Mouse (Mus musculus): ENCODE measurements around the gene Smarca4. TPM values are rescaled to one million over a fixed set of nuclear protein-coding genes. Genes with fewer than 3 reads are reported as not detected.

Smarca4 gene
- polyA plus RNA-seq, 1 experiment from 2014 or later, result 22.5 TPM

DNA sequence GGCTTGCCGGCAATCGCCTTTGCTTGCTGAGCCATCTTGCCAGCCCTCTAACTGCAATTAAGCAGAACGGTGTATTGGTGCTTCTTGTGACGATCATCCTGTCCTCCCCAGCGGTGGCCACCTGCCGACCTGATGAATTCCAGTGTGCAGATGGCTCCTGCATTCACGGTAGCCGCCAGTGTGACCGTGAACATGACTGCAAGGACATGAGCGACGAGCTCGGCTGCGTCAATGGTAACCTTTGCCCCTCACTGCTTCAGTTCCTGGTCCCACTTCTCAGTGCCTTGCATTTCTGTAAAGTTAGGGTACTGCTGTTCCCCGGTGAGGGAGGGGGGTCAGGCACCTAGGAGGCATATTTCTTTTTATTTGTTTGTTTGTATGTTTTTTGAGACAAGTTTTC, 119.2 kb downstream of the Smarca4 start:
- H3K9ac ChIP-seq, result no peak overlapping the region
- no peak overlapping the region for H3K4me3 ChIP-seq (replicated peaks)
- peaks cover 91% of the 10 kb centered on the region for H3K36me3 ChIP-seq (replicated peaks)
- H3K4me1 ChIP-seq (replicated peaks), result peaks cover 8% of the 10 kb centered on the region; the same call in 1 of the 2 replicates
- no peak for ATAC-seq (ENCODE audit: insufficient read depth)
- WGBS (ENCODE audit: insufficient replicate concordance), result 77% methylated on average over 14 of the region's 14 CpGs
- no peaks in the 10 kb centered on the region for H3K27me3 ChIP-seq
- H3K9me3 ChIP-seq (replicated peaks), result no peaks in the 10 kb centered on the region
- no peak overlapping the region for H3K27ac ChIP-seq (replicated peaks)
- H3K4me2 ChIP-seq, result no peak overlapping the region

DNA sequence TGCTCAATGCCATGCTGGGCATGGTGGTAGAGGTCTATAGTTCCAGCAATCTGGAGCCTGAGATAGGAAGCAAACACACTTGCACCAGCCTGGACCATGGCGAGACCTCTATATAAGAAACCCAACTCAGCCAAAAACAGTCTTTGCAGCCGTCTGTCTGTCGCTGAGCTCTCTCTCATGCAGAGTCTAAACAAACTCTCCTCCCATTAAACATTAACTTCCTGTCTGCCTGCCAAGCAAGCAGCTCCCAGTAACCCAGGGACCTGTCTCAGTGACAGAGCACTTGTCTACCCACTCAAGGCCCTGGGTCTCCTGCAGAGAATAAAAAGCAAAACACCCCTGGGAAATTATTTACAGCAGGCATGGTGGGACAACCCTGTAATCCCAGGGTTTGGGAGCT, 120.6 kb downstream of the Smarca4 start:
- Histone ChIP-seq H3K27ac (replicated peaks) (no peak overlapping the region), H3K9ac (no peak overlapping the region), H3K27me3 (no peaks in the 10 kb centered on the region), H3K4me1 (replicated peaks) (peaks cover 19% of the 10 kb centered on the region), H3K4me3 (replicated peaks) (no peak overlapping the region), H3K4me2 (no peak overlapping the region), H3K36me3 (replicated peaks) (peaks cover 91% of the 10 kb centered on the region), H3K9me3 (replicated peaks) (no peaks in the 10 kb centered on the region)
- peak; percentile 21; the same call in 1 of the 2 replicates for ATAC-seq (ENCODE audit: insufficient read depth)
- WGBS (ENCODE audit: insufficient replicate concordance), result 69% methylated on average over 3 of the region's 3 CpGs

DNA sequence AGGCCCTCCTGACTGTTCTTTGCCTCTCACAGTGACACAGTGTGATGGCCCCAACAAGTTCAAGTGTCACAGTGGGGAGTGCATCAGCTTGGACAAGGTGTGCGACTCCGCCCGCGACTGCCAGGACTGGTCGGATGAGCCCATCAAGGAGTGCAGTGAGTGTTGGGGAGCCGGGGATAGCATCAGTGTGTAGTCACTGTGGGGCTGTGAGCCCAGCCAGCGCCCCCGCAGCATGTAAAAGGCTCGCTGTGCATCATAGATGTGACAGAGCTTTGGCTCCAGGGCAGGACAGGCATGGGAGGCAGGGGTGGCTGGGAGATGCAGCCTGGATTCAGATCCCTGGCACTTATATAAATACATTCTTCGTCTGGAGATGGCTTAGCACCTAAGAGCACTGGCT, 121.2 kb downstream of the Smarca4 start:
- WGBS (ENCODE audit: insufficient replicate concordance), result 87% methylated on average over 10 of the region's 10 CpGs
- no peak overlapping the region for H3K9ac ChIP-seq
- no peaks in the 10 kb centered on the region for H3K9me3 ChIP-seq (replicated peaks)
- H3K4me2 ChIP-seq, result no peak overlapping the region
- no peak for ATAC-seq (ENCODE audit: insufficient read depth)
- no peak overlapping the region for H3K27ac ChIP-seq (replicated peaks)
- H3K36me3 ChIP-seq (replicated peaks), result peaks cover 93% of the 10 kb centered on the region
- H3K4me1 ChIP-seq (replicated peaks), result peaks cover 25% of the 10 kb centered on the region
- H3K27me3 ChIP-seq, result no peaks in the 10 kb centered on the region
- no peak overlapping the region for H3K4me3 ChIP-seq (replicated peaks)

DNA sequence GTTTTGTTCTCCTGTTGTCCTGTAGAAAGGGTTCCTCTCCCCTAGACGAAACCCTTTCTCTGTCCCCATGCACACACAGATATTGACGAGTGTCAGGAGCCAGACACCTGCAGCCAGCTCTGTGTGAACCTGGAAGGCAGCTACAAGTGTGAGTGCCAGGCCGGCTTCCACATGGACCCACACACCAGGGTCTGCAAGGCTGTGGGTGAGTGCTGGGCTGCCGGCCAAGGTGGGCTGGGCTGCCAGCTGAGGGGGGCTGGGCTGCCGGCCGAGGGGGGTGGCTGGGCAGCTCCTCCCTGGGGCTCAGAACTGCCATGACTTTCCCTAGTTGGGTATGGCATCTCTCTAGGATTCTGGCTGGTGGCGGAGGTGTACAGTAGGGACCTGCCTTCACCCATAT, 122.8 kb downstream of the Smarca4 start:
- peaks cover 27% of the 10 kb centered on the region for H3K4me1 ChIP-seq (replicated peaks)
- H3K4me3 ChIP-seq (replicated peaks), result no peak overlapping the region
- no peak overlapping the region for H3K9ac ChIP-seq
- ATAC-seq (ENCODE audit: insufficient read depth), result no peak
- H3K4me2 ChIP-seq, result no peak overlapping the region
- H3K9me3 ChIP-seq (replicated peaks), result no peaks in the 10 kb centered on the region
- WGBS (ENCODE audit: insufficient replicate concordance), result 79% methylated on average over 7 of the region's 7 CpGs
- no peak overlapping the region for H3K27ac ChIP-seq (replicated peaks)
- no peaks in the 10 kb centered on the region for H3K27me3 ChIP-seq
- peaks cover 88% of the 10 kb centered on the region for H3K36me3 ChIP-seq (replicated peaks)

DNA sequence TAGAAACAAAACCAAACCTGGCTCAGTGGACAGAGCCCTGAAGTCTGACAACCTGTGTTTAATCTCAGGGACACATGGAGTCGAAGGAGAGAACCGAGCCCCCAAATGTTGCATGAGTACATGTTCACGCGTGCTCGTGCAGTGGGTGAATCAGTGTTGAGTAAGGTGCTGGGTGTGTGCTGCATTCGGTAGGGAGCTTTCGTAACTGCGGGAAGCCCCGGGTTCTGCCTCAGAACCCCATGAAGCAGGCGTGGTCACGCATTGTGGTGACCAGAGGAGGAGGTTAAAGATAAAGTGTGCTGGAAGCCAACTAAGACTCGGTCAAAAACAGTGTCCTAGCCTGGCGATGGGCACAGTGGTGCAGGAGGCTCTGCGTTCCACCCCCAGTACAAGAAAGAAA, 124.5 kb downstream of the Smarca4 start:
- Histone ChIP-seq H3K4me2 (no peak overlapping the region), H3K27ac (replicated peaks) (no peak overlapping the region), H3K9me3 (replicated peaks) (no peaks in the 10 kb centered on the region), H3K4me3 (replicated peaks) (no peak overlapping the region), H3K4me1 (replicated peaks) (peaks cover 23% of the 10 kb centered on the region), H3K36me3 (replicated peaks) (peaks cover 88% of the 10 kb centered on the region), H3K9ac (no peak overlapping the region), H3K27me3 (no peaks in the 10 kb centered on the region)
- no peak for ATAC-seq (ENCODE audit: insufficient read depth)
- WGBS (ENCODE audit: insufficient replicate concordance), result 75% methylated on average over 14 of the region's 14 CpGs

DNA sequence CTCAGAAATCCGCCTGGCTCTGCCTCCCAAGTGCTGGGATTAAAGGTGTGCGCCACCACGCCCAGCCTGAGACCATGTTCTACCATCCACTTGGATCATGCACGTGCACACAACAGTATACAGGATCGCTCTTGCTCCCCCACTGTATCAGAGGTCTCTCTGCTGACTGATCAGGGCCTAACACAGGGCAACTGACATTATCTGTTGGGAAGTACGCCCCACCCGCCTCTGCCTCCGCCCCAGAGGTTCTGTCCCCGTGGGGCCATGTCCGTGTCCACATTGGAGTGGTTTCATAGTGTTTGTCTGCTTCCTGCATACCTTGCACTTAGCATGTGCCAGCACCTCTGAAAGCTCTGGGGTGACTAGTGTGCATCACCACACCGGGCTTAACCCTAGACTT, 125.5 kb downstream of the Smarca4 start:
- peaks cover 23% of the 10 kb centered on the region for H3K4me1 ChIP-seq (replicated peaks)
- peak overlapping the region; percentile 77 for H3K27ac ChIP-seq (replicated peaks)
- ATAC-seq (ENCODE audit: insufficient read depth), result peak; percentile 61
- H3K9ac ChIP-seq, result no peak overlapping the region
- WGBS (ENCODE audit: insufficient replicate concordance), result 43% methylated on average over 11 of the region's 11 CpGs
- peaks cover 88% of the 10 kb centered on the region for H3K36me3 ChIP-seq (replicated peaks)
- no peaks in the 10 kb centered on the region for H3K9me3 ChIP-seq (replicated peaks)
- H3K27me3 ChIP-seq, result no peaks in the 10 kb centered on the region
- H3K4me3 ChIP-seq (replicated peaks), result no peak overlapping the region
- peak overlapping the region; percentile 33 for H3K4me2 ChIP-seq

DNA sequence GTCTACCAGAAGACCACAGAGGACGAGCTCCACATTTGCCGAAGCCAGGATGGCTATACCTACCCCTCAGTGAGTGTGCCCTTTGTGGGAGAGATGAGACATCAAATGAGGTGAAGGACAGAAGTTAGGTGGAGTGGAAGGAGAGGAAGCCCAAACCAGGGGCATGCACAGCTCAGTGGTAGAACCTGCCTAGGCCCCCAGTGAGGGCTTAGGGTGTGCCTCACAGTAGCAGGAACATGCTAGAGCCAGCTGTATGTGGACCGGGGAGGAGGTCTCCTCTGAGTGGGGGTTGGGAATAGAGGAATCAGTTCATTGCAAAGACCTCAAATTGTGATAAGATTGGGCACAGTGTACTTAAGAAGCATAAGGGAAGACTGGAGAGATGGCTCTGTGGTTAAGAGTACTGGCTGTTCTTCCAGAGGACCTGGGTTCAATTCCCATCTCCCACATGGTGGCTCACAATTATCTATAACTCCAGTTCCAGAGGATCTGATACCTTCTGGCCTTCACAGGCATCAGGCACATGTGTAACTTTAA, 131.3 kb downstream of the Smarca4 start:
- Histone ChIP-seq H3K27ac (replicated peaks) (no peak overlapping the region), H3K9ac (no peak overlapping the region), H3K4me3 (replicated peaks) (no peak overlapping the region), H3K9me3 (replicated peaks) (no peaks in the 10 kb centered on the region), H3K36me3 (replicated peaks) (peaks cover 78% of the 10 kb centered on the region), H3K4me1 (replicated peaks) (peaks cover 5% of the 10 kb centered on the region; the same call in 1 of the 2 replicates), H3K4me2 (no peak overlapping the region), H3K27me3 (no peaks in the 10 kb centered on the region)
- WGBS (ENCODE audit: insufficient replicate concordance), result 68% methylated on average over 3 of the region's 3 CpGs
- no peak for ATAC-seq (ENCODE audit: insufficient read depth)

DNA sequence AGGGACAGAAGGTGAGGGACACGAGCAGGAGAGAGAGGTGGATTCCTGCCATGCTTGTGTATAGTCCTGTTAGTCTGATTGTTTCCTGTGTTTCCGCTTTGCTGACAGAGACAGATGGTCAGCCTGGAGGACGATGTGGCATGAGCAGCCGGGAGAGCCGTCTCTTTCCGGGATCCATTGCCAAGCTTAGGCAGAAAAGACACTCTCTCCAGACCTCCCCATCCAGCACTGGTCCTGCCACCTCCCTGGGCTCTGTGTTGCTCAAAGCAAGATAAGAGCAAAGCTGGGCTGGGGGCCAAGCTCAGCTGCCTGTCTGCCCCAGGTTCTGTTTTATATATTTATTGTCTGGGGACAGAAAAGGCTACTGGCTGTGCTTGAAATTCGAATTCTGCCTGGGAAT, 132.1 kb downstream of the Smarca4 start:
- WGBS (ENCODE audit: insufficient replicate concordance), result 64% methylated on average over 7 of the region's 7 CpGs
- H3K4me1 ChIP-seq (replicated peaks), result 0 out of 2 replicates have a peak, but pooled peaks cover 6% of the 10 kb centered on the region
- H3K4me3 ChIP-seq (replicated peaks), result no peak overlapping the region
- ATAC-seq (ENCODE audit: insufficient read depth), result no peak
- no peak overlapping the region for H3K4me2 ChIP-seq
- no peak overlapping the region for H3K9ac ChIP-seq
- H3K9me3 ChIP-seq (replicated peaks), result no peaks in the 10 kb centered on the region
- H3K36me3 ChIP-seq (replicated peaks), result peaks cover 72% of the 10 kb centered on the region
- no peaks in the 10 kb centered on the region for H3K27me3 ChIP-seq
- H3K27ac ChIP-seq (replicated peaks), result no peak overlapping the region

DNA sequence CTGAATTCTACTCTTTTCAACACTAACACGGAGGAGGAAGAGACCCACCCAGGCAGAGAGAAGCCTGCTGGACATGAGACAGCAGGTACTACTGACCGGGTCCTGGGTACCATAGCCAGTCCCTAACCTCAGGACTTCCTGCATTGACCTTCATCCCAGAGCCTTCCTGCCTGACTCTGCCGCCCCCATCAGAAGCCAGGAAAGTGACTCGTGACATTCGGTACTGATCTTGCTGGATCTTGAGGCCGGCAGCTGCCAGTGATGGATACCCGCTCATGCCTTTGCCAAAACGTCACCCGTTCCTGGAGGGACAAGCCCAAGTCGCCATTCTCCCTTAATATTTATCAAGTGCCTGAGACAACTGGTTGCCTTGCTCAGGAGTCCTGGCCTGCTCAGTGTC, 132.5 kb downstream of the Smarca4 start:
- ATAC-seq (ENCODE audit: insufficient read depth), result no peak
- Histone ChIP-seq H3K27me3 (no peaks in the 10 kb centered on the region), H3K9ac (no peak overlapping the region), H3K27ac (replicated peaks) (no peak overlapping the region), H3K4me1 (replicated peaks) (0 out of 2 replicates have a peak, but pooled peaks cover 6% of the 10 kb centered on the region), H3K4me3 (replicated peaks) (no peak overlapping the region), H3K9me3 (replicated peaks) (no peaks in the 10 kb centered on the region), H3K36me3 (replicated peaks) (peaks cover 71% of the 10 kb centered on the region), H3K4me2 (no peak overlapping the region)
- 76% methylated on average over 10 of the region's 10 CpGs for WGBS (ENCODE audit: insufficient replicate concordance)

DNA sequence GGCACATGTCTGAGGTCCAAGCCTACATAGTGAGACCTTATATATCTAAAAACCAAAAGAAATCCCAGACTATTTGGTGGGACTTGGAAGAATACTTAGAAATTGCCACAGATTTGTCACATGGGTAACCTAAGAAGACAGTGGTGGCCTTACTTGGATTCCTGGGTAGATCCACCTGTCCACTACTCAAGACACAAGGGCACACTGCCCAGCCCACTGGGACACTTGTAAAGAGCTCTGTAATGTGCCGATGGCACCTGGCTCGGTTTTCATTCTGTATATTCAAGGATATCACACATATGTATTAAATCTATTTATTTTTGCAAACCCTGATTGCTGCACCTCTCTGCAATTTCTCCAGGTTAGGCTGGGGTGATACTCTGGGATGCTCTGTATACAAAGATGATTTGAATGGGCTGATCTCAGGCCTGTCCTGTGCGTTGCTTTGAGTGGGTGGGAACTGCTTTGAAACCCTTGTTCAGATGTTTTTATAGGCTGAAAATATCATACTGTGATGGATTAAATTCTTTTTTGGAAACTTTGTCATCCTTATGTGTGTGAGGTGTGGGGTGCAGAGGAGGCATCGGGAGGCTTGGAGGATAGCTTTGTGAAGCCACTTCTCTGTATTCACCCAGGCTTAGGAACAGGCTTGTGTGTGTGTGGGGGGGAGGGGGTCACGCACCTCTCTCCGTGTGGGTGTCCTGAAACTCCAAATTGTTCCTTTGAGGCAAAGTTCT, 133.6 kb downstream of the Smarca4 start:
- WGBS (ENCODE audit: insufficient replicate concordance), result 75% methylated on average over 6 of the region's 6 CpGs
- no peak for ATAC-seq (ENCODE audit: insufficient read depth)
- Histone ChIP-seq H3K36me3 (replicated peaks) (peaks cover 69% of the 10 kb centered on the region), H3K4me3 (replicated peaks) (no peak overlapping the region), H3K27ac (replicated peaks) (no peak overlapping the region), H3K4me1 (replicated peaks) (0 out of 2 replicates have a peak, but pooled peaks cover 6% of the 10 kb centered on the region), H3K4me2 (no peak overlapping the region), H3K9ac (no peak overlapping the region), H3K27me3 (no peaks in the 10 kb centered on the region), H3K9me3 (replicated peaks) (no peaks in the 10 kb centered on the region)

DNA sequence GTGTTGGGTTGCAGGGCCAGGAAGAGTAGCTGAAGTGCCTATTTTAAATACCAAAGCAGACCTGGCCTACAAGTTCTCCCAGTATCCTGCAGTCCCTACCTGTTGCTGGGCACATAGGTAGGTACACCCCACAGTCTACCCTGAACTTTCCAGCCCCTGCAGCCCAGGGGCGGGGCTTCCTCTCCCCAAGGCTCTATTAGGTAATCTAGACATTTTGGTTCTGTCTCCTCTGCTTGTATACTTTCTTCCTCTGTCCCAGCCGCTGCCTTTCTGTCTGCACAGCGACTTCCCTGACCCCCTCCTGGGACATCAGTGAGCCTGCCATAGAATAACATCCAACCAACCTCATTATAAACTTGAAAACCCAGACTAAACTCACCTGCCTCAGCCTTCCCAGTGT, 134.4 kb downstream of the Smarca4 start:
- Histone ChIP-seq H3K4me1 (replicated peaks) (0 out of 2 replicates have a peak, but pooled peaks cover 6% of the 10 kb centered on the region), H3K4me2 (no peak overlapping the region), H3K36me3 (replicated peaks) (peaks cover 69% of the 10 kb centered on the region), H3K4me3 (replicated peaks) (no peak overlapping the region), H3K9me3 (replicated peaks) (no peaks in the 10 kb centered on the region), H3K27me3 (no peaks in the 10 kb centered on the region), H3K9ac (no peak overlapping the region), H3K27ac (replicated peaks) (no peak overlapping the region)
- ATAC-seq (ENCODE audit: insufficient read depth), result no peak
- 57% methylated on average over 3 of the region's 3 CpGs for whole genome bisulfite sequencing (ENCODE audit: insufficient replicate concordance)
